Mouse (Mus musculus): ENCODE measurements around the gene Apeh.

- no peak for TF ChIP-seq CTCF (IDR thresholded peaks at IDR 0.05; ENCODE audit: low read depth)
- no peak for TF ChIP-seq EP300 (optimal IDR thresholded peaks at IDR 0.05)
Measured at GRCm38 (mm10) chr9:108056361-108057261, 37.8 kb downstream of the Apeh start.

All from stomach, postnatal 0 days (tissue).